Mouse (Mus musculus): ENCODE measurements at regions not wholly inside any gene's neighbourhood (a gene's known extent, or its start where the extent isn't known, plus 50 kb on each side); places are given as distances from the start of the nearest gene placed in this dataset.

- Histone ChIP-seq H3K27ac (replicated peaks; ENCODE audit: low read depth, low read length) (no peak overlapping the region), H3K9me3 (ENCODE audit: control insufficient read depth, low read length) (no peaks in the 10 kb centered on the region), H3K4me1 (ENCODE audit: control insufficient read depth, insufficient read depth, low read length) (no peaks in the 10 kb centered on the region), H3K36me3 (ENCODE audit: control insufficient read depth, insufficient read depth, low read length) (no peaks in the 10 kb centered on the region), H3K9ac (ENCODE audit: low read depth, low read length, severe bottlenecking) (no peak overlapping the region), H3K27me3 (ENCODE audit: control insufficient read depth, insufficient read depth, low read length) (no peaks in the 10 kb centered on the region), H3K4me3 (replicated peaks; ENCODE audit: low read length) (no peak overlapping the region), H3K4me2 (replicated peaks; ENCODE audit: low read depth, low read length, severe bottlenecking) (no peak overlapping the region)
- ATAC-seq (ENCODE audit: low FRiP score, low read depth) (no peak), DNase-seq (ENCODE audit: low spot score) (no peak)
- no peak for TF ChIP-seq POLR2A (IDR thresholded peaks at IDR 0.05; ENCODE audit: borderline replicate concordance, extremely low read depth, insufficient read depth, insufficient read length)
- WGBS = 63% methylated on average over 11 of the region's 11 CpGs
These were observed 59.9 kb upstream of the Ppp2r5c start for GRCm38 (mm10) chr12:110387056-110387455.

GRCm38 (mm10) chr12:110387567-110387966, 59.4 kb upstream of the Ppp2r5c start:
- Histone ChIP-seq H3K36me3 (ENCODE audit: control insufficient read depth, insufficient read depth, low read length) (no peaks in the 10 kb centered on the region), H3K4me2 (replicated peaks; ENCODE audit: low read depth, low read length, severe bottlenecking) (no peak overlapping the region), H3K4me1 (ENCODE audit: control insufficient read depth, insufficient read depth, low read length) (no peaks in the 10 kb centered on the region), H3K4me3 (replicated peaks; ENCODE audit: low read length) (no peak overlapping the region), H3K9me3 (ENCODE audit: control insufficient read depth, low read length) (no peaks in the 10 kb centered on the region), H3K9ac (ENCODE audit: low read depth, low read length, severe bottlenecking) (no peak overlapping the region), H3K27ac (replicated peaks; ENCODE audit: low read depth, low read length) (no peak overlapping the region), H3K27me3 (ENCODE audit: control insufficient read depth, insufficient read depth, low read length) (no peaks in the 10 kb centered on the region)
- ATAC-seq (ENCODE audit: low FRiP score, low read depth) (no peak), DNase-seq (ENCODE audit: low spot score) (no peak)
- no peak for TF ChIP-seq POLR2A (IDR thresholded peaks at IDR 0.05; ENCODE audit: borderline replicate concordance, extremely low read depth, insufficient read depth, insufficient read length)
- WGBS = 67% methylated on average over 4 of the region's 4 CpGs

GRCm38 (mm10) chr12:110389439-110389838, 57.5 kb upstream of the Ppp2r5c start:
- no peaks in the 10 kb centered on the region for H3K9me3 ChIP-seq (ENCODE audit: control insufficient read depth, low read length)
- no peaks in the 10 kb centered on the region for H3K36me3 ChIP-seq (ENCODE audit: control insufficient read depth, insufficient read depth, low read length)
- ATAC-seq (ENCODE audit: low FRiP score, low read depth) (no peak), DNase-seq (ENCODE audit: low spot score) (no peak)
- H3K27ac ChIP-seq (replicated peaks; ENCODE audit: low read depth, low read length) = no peak overlapping the region
- no peaks in the 10 kb centered on the region for H3K27me3 ChIP-seq (ENCODE audit: control insufficient read depth, insufficient read depth, low read length)
- no peaks in the 10 kb centered on the region for H3K4me1 ChIP-seq (ENCODE audit: control insufficient read depth, insufficient read depth, low read length)
- H3K4me2 ChIP-seq (replicated peaks; ENCODE audit: low read depth, low read length, severe bottlenecking) = no peak overlapping the region
- WGBS = 69% methylated on average over 12 of the region's 12 CpGs
- H3K4me3 ChIP-seq (replicated peaks; ENCODE audit: low read length) = no peak overlapping the region
- no peak for TF ChIP-seq POLR2A (IDR thresholded peaks at IDR 0.05; ENCODE audit: borderline replicate concordance, extremely low read depth, insufficient read depth, insufficient read length)
- no peak overlapping the region for H3K9ac ChIP-seq (ENCODE audit: low read depth, low read length, severe bottlenecking)

- H3K27ac ChIP-seq (replicated peaks; ENCODE audit: low read depth, low read length) = no peak overlapping the region
- TF ChIP-seq POLR2A (IDR thresholded peaks at IDR 0.05; ENCODE audit: borderline replicate concordance, extremely low read depth, insufficient read depth, insufficient read length) = no peak
- no peak for DNase-seq (ENCODE audit: low spot score)
- WGBS = 77% methylated on average over 8 of the region's 8 CpGs
- H3K27me3 ChIP-seq (ENCODE audit: control insufficient read depth, insufficient read depth, low read length) = no peaks in the 10 kb centered on the region
- no peak overlapping the region for H3K4me2 ChIP-seq (replicated peaks; ENCODE audit: low read depth, low read length, severe bottlenecking)
- H3K36me3 ChIP-seq (ENCODE audit: control insufficient read depth, insufficient read depth, low read length) = no peaks in the 10 kb centered on the region
- ATAC-seq (ENCODE audit: low FRiP score, low read depth) = no peak
- no peaks in the 10 kb centered on the region for H3K4me1 ChIP-seq (ENCODE audit: control insufficient read depth, insufficient read depth, low read length)
- H3K4me3 ChIP-seq (replicated peaks; ENCODE audit: low read length) = no peak overlapping the region
- no peaks in the 10 kb centered on the region for H3K9me3 ChIP-seq (ENCODE audit: control insufficient read depth, low read length)
- H3K9ac ChIP-seq (ENCODE audit: low read depth, low read length, severe bottlenecking) = no peak overlapping the region
These were observed 55.5 kb upstream of the Ppp2r5c start for GRCm38 (mm10) chr12:110391464-110391863.

GRCm38 (mm10) chr12:110393555-110393954, 53.4 kb upstream of the Ppp2r5c start:
- no peak overlapping the region for H3K9ac ChIP-seq (ENCODE audit: low read depth, low read length, severe bottlenecking)
- H3K4me1 ChIP-seq (ENCODE audit: control insufficient read depth, insufficient read depth, low read length) = no peaks in the 10 kb centered on the region
- ATAC-seq (ENCODE audit: low FRiP score, low read depth) (no peak), DNase-seq (ENCODE audit: low spot score) (no peak)
- no peaks in the 10 kb centered on the region for H3K27me3 ChIP-seq (ENCODE audit: control insufficient read depth, insufficient read depth, low read length)
- H3K9me3 ChIP-seq (ENCODE audit: control insufficient read depth, low read length) = no peaks in the 10 kb centered on the region
- WGBS = 82% methylated on average over 7 of the region's 7 CpGs
- H3K27ac ChIP-seq (replicated peaks; ENCODE audit: low read depth, low read length) = no peak overlapping the region
- no peaks in the 10 kb centered on the region for H3K36me3 ChIP-seq (ENCODE audit: control insufficient read depth, insufficient read depth, low read length)
- no peak overlapping the region for H3K4me2 ChIP-seq (replicated peaks; ENCODE audit: low read depth, low read length, severe bottlenecking)
- no peak overlapping the region for H3K4me3 ChIP-seq (replicated peaks; ENCODE audit: low read length)
- no peak for TF ChIP-seq POLR2A (IDR thresholded peaks at IDR 0.05; ENCODE audit: borderline replicate concordance, extremely low read depth, insufficient read depth, insufficient read length)

All from limb, embryonic 14.5 days (tissue).